In genomic region chr19:10244183-10244582, GRCm38 (mm10) we compare ENCODE assay signal across 8 mouse cellular contexts. TPM values are rescaled to one million over a fixed set of nuclear protein-coding genes. Genes with fewer than 3 reads are reported as not detected.
DNase-seq lines count a peak whose midpoint lies in the region.

No protein-coding gene starts in this region.

- no peaks in the 10 kb centered on the region for H3K9me3 ChIP-seq in embryonic facial prominence, embryonic 10.5 days
- H3K9me3 ChIP-seq in forebrain, embryonic 10.5 days = no peaks in the 10 kb centered on the region

- H3K27me3 ChIP-seq in embryonic facial prominence, embryonic 10.5 days (replicated peaks; ENCODE audit: low read depth, poor library complexity, severe bottlenecking) = peaks cover 39% of the 10 kb centered on the region
- H3K27me3 ChIP-seq in forebrain, embryonic 10.5 days (ENCODE audit: poor library complexity, severe bottlenecking) = peaks cover 17% of the 10 kb centered on the region

- H3K4me1 ChIP-seq in embryonic facial prominence, embryonic 10.5 days = peaks cover 68% of the 10 kb centered on the region
- peaks cover 56% of the 10 kb centered on the region for H3K4me1 ChIP-seq in forebrain, embryonic 10.5 days

- H3K27ac ChIP-seq in embryonic facial prominence, embryonic 10.5 days (replicated peaks) = no peak overlapping the region
- H3K27ac ChIP-seq in forebrain, embryonic 10.5 days = no peak overlapping the region

- H3K4me3 ChIP-seq in embryonic facial prominence, embryonic 10.5 days = no peak overlapping the region
- H3K4me3 ChIP-seq in forebrain, embryonic 10.5 days = no peak overlapping the region

- DNase-seq in gastrocnemius, postnatal 14 days = peak; percentile 43
- no peak for DNase-seq in gastrocnemius, postnatal 36 days
- peak; percentile 64 for DNase-seq in urinary bladder, postnatal 14 days (ENCODE audit: low spot score)
- no peak for DNase-seq in urinary bladder, adult 2 months (ENCODE audit: low spot score)
- peak; percentile 69 for DNase-seq in embryonic facial prominence, embryonic 10.5 days (ENCODE audit: low spot score)
- DNase-seq in left cerebral cortex, adult 11 months (ENCODE audit: low spot score) = peak; percentile 60
- peak; percentile 19 for DNase-seq in naive thymus-derived CD4-positive, alpha-beta T cell, adult 2 months (ENCODE audit: low read depth)
- DNase-seq in forebrain, embryonic 10.5 days (ENCODE audit: extremely low spot score, low spot score) = no peak

- WGBS in embryonic facial prominence, embryonic 10.5 days = 19% methylated on average over 3 of the region's 3 CpGs
- WGBS in forebrain, embryonic 10.5 days = 21% methylated on average over 3 of the region's 3 CpGs

- intact Hi-C loops in gastrocnemius, postnatal 14 days (cut with DNase I; ENCODE audit: low total_unique reads) = no loop called here
- intact Hi-C loops in gastrocnemius, postnatal 36 days (cut with DNase I) = loop anchor here (10.0 kb wide), 1 partner anchor 231 kb away; no protein-coding TSS in a partner anchor

- no peaks in the 10 kb centered on the region for H3K36me3 ChIP-seq in embryonic facial prominence, embryonic 10.5 days (replicated peaks)
- H3K36me3 ChIP-seq in forebrain, embryonic 10.5 days (replicated peaks) = 0 out of 2 replicates have a peak, but pooled peaks cover 2% of the 10 kb centered on the region

RNA-seq across cellular contexts. Expression of gene Myrf, which starts 3.6 kb away (rescaled TPM):
- under 1 TPM in 1 of 2 experiments, not detected in 1; 0.08 TPM for total RNA-seq in gastrocnemius, postnatal 14 days (2021)
- total RNA-seq in gastrocnemius, postnatal 36 days (2021) = under 1 TPM in 1 of 2 experiments, not detected in 1; 0.08 TPM
- 3.8 and 4.3 TPM in 2 replicates for polyA plus RNA-seq in urinary bladder, adult 2 months (2012; rRNA removed)
- 4.2 TPM in 2 replicates for polyA plus RNA-seq in embryonic facial prominence, embryonic 10.5 days (2016; fragmentation: Nextera tagmentation; extraction: Ambion mirVana)
- polyA plus RNA-seq in forebrain, embryonic 10.5 days (2016; fragmentation: Nextera tagmentation; extraction: Ambion mirVana) = 2.1 and 2.9 TPM in 2 replicates

RNA-seq across cellular contexts. Expression of gene Fen1, which starts 40.2 kb away (rescaled TPM):
- total RNA-seq in gastrocnemius, postnatal 14 days (2021) = 1 to 10 TPM; 4.2 to 6.2 TPM
- total RNA-seq in gastrocnemius, postnatal 36 days (2021) = 1 to 10 TPM; 3.1 to 3.9 TPM
- 5.9 and 7.0 TPM in 2 replicates for polyA plus RNA-seq in urinary bladder, adult 2 months (2012; rRNA removed)
- polyA plus RNA-seq in embryonic facial prominence, embryonic 10.5 days (2016; fragmentation: Nextera tagmentation; extraction: Ambion mirVana) = 183 and 199 TPM in 2 replicates
- polyA plus RNA-seq in forebrain, embryonic 10.5 days (2016; fragmentation: Nextera tagmentation; extraction: Ambion mirVana) = 215 and 218 TPM in 2 replicates

RNA-seq across cellular contexts. Expression of gene Tmem258, which starts 40.4 kb away (rescaled TPM):
- total RNA-seq in gastrocnemius, postnatal 14 days (2021) = 10 to 100 TPM; 92.6 to 96.5 TPM
- 10 to 100 TPM; 75.5 to 81.9 TPM for total RNA-seq in gastrocnemius, postnatal 36 days (2021)
- 77.0 and 87.9 TPM in 2 replicates for polyA plus RNA-seq in urinary bladder, adult 2 months (2012; rRNA removed)
- 379 and 394 TPM in 2 replicates for polyA plus RNA-seq in embryonic facial prominence, embryonic 10.5 days (2016; fragmentation: Nextera tagmentation; extraction: Ambion mirVana)
- 362 and 373 TPM in 2 replicates for polyA plus RNA-seq in forebrain, embryonic 10.5 days (2016; fragmentation: Nextera tagmentation; extraction: Ambion mirVana)

Comparison
In these comparisons a context has a peak if more than half of its experiments do, and no peak if none do; other contexts are left out.
1. DNase-seq: peak in gastrocnemius, postnatal 14 days (single experiment), urinary bladder, postnatal 14 days (single experiment), embryonic facial prominence, embryonic 10.5 days (single experiment), left cerebral cortex, adult 11 months (single experiment) and naive thymus-derived CD4-positive, alpha-beta T cell, adult 2 months (single experiment); none in gastrocnemius, postnatal 36 days (0 of 2), urinary bladder, adult 2 months (single experiment) and forebrain, embryonic 10.5 days (single experiment).
2. RNA of gene Fen1, which starts 40.2 kb away (polyA plus RNA-seq): 215 to 218 TPM in forebrain, embryonic 10.5 days and 183 to 199 TPM in embryonic facial prominence, embryonic 10.5 days; 5.9 to 7.0 TPM in urinary bladder, adult 2 months; every median in the first group is over 10 times any median in the second.